Mouse (Mus musculus) 3134 (cell line): ENCODE data around the gene Yy1.

Experiments used
- DNase-seq: peaks from one replicate; pipeline ENCODE4 v3.0.0-alpha.2; 2011; ENCODE audit warnings: low spot score; ENCODE audit not compliant: insufficient read length; ENCODE audit errors: extremely low read depth

Yy1 gene

DNA sequence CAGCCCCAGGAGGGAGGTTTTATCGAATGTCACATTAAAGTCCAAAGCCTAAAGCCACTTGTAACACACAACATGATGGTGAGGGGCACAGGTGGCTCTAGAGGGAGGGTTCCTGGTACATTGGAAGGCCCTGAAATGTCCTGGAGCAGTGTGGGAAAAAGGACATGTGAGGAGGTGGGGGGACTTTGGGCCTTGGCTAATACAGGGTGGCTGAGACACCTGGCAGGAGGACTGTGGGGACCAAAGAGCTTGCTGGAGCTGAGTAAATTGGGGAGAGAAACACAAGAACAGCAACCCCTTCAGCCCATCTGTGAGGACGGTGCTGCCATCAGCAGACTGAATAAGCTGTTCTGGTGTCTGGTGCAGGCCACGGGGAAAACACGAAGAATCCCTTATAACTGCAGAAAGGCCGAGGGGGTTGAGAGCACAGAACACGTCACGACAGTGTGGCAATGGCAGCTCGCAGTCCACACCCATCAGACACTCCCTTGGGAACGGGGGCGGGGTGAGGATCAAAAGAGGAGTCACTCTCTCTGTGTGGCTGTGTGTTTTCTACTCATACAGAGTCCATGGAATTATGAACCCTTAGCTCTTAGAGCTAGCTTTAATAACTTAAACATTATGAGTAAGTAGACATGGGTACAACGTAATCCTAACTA is 24.4 kb upstream of the Yy1 start:
- DNase-seq, result peak; percentile 46

DNA sequence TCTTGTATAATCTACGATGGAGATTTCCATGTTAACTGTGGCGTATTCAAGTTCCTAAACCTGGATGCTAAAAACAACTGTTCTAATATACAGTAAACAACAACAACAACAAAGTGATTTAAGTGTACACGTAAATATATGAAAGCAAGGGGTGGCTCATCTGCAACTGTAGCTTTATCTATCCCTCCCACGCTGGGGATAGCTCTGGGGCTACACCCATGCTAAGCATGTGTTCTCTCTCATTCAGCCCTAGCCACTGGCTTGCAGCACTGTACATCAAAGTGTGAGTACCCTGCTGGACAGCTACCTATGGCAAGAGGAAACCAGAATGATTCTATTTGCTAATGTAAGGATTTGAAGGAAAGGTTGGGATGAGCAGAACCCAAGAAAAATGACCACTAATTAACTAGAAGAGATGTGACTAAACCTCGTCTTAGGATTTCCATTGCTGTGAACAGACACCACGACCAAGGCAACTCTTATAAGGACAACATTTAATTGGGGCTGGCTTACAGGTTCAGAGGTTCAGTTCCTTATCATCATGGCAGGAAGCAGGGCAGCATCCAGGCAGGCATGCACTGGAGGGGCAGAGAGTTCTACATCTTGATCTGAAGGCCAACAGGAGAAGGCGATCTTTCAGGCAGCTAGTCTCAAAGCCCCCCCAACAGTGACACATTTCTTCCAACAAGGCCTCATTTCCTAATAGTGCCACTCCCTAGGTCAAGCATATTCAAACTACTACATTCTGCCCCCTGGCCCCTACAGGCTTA is 12.5 kb upstream of the Yy1 start:
- DNase-seq, result no peak

DNA sequence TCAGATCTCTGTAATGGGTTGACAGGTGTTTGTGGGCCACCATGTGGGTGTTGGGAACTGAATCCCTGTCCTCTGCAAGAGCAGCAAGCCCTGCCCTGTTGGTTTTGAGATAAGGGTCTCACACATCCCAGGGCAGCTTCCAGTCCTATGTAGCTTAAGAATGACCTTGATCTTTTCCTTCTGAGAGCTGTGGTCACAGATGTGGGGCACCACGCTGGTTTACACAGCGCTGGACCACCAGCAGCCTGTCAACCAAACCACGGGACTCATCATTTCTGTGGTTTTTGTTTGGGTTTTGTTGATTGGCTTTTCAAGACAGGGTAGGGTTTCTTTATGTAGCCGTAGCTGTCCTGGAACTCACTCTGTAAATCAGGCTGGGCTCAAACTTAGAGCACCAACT is 7.6 kb upstream of the Yy1 start:
- no peak for DNase-seq

DNA sequence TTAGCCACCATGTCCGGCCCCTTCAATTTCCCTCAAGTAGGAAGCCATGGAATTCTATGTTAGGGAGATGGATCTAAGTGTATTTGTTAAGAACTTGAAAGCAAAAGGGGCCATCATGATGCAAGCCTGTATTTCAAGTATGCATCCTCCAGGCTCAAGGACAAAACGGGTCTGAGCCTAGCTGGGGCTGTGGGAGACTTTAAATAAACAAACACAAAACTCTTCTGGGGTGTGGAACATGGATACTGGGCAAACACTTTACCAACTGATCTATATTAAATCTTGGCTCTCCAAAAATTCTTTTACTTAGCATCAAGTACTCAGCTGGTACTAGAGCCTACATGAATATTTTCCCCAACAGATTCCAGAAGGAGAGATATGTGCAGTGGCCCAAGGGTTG is 5.4 kb upstream of the Yy1 start:
- no peak for DNase-seq

DNA sequence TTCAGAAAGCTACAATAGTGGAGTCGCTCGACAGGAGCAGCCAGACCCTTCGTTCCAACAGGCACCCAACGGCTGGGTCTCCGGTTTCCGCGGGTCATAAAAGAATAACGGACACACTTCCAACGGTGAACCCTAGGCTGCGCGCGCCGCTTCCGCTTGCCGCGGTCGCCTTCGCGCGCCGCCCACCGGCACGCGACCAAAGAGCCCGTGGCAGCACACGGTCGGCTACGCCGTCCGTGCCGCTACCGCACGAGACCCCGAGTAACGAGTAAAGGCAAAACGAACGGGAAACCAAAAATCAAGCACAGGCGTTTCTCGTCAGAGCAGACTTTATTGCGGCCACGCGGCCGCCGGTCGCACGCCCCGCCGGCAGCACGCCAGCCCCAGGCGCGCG is 624 bp upstream of the Yy1 start:
- DNase-seq, result peak; percentile 79

DNA sequence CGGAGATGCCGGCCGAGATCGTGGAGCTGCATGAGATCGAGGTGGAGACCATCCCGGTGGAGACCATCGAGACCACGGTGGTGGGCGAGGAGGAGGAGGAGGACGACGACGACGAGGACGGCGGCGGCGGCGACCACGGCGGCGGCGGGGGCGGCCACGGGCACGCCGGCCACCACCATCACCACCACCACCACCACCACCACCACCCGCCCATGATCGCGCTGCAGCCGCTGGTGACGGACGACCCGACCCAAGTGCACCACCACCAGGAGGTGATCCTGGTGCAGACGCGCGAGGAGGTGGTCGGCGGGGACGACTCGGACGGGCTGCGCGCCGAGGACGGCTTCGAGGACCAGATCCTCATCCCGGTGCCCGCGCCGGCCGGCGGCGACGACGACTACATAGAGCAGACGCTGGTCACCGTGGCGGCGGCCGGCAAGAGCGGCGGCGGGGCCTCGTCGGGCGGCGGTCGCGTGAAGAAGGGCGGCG is 724 bp downstream of the Yy1 start:
- peak; percentile 19 for DNase-seq

DNA sequence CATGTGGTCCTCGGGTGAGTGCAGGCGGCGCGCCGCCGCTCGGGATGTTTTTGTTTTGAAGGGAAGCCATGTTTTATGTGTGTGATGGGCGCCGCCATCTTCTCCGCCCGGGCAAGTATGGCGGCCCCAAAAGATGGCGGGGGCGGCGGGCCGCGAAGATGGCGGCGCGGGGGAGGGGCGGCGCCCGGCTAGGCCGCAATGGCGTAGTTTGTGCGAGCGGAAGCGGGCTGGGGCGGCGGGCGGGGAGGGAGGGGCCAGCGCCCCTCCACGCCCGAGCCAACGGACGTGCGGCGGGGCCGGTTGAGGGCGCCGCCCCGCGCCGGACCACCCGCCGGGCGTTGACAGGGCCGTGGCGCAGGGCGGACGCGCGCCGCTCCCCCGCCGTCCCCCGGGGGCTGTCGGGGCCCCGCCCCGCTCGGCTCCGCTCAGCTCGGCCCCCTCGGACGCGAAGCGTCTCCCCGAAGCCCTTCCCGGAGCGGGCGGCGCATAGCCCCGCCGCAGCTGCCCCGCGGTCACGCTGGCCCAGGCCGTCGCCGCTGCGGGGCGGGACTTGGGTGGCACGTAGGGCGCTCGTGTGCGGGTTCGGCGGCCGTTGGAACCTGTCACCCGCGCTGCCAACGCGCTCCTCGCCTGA is 1.4 kb downstream of the Yy1 start:
- DNase-seq, result peak; percentile 85

DNA sequence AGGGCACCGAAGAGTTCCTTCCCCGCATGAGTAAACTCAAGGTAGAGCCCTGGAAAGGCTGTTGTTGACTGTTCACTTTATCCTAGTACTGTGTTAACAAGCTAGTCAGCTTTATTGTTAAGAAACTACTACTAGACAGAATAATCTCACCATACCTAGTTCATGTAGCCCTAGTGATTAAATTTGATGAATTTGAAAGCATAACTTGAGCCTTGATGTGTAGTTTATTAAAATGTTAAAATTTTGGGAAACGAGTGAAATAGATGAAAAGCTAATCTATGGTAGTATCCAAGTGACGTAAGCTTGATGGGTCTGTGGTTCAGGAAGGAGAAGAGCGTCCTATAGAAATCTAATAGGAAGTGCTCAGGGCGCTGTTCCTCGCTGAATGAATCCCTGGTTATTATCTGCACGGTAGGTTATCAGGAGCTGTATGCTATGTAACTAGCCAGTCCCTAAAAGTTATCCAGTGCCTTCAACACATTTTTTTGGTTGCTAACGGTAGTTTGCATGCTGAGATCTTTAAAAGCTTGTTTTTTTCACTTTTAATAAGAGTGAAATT is 2.3 kb downstream of the Yy1 start:
- no peak for DNase-seq

DNA sequence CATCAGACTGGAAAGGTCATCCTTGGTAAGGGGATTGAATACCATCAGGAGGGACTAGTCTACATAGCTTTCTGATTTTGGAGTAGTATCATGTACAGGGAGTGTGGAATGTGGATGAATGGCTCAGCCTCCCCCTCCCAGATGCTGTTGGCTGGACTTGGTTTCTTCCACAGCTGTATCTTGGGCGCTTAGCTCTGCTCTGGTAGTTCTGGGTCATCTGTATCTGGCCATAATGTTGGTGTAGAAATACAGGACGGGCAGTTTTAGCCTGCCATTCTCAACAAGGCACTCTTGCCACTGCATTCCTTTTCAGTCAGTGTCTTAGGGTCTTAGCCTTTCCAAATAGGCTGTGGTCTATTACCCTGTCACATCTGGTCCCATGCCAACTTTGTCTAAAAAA is 8.8 kb downstream of the Yy1 start:
- DNase-seq, result no peak

DNA sequence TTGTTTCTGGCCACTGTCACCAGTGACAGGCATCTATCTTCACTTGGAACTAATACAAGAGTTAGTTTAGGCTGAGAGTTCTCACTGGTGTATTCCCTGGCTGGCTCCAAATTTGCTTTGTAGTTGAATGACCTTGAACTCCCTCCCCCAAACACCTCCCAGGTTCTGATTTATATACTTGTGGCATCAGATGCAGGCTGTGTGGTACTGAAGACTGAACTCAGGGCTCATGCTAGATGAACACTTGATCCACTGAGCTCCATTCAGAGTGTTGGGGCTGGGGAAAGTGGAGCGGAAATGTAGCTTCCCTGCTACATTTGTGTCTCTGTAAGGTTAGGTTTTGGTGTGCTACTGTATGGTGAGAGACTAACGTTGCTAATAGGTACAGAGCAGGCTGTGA is 11.6 kb downstream of the Yy1 start:
- no peak for DNase-seq

DNA sequence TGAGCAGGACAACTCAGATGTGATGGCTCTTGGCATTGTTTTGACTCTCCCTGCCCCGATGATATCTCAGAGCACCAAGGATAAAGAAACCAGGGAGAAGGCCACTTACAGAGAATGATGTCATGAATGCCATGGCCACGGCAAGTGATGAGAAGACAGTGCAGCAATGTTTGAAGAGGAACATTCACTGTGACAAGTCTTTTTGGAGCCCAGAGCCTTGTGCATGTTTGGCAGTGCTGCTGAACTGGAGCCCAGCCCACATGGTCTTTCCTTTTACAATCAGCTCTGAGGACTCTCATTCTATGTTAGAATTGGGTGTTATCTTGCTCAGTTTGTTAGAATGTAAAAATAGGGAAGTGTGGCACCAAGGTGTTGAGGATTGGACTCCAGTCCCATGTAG is 15.7 kb downstream of the Yy1 start:
- no peak for DNase-seq

DNA sequence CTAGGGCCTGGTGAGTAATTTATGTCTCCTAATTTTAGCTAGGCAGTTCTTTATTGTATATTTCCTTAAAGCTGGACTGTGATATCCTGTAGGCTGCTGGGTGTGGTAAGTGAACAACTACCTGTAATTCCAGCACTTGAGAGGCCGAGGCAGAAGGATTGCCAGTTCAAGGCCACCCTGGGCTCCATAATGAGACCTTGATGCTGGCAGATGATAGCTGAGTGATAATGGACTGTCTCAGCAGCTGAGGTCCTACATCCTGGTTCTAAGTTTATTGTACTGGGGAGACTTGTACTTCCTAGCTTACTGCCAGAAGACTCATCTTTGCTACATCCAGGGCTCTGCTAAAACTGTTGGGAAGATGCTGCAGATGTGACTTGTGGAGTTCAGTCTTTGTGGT is 17.0 kb downstream of the Yy1 start:
- DNase-seq, result no peak

DNA sequence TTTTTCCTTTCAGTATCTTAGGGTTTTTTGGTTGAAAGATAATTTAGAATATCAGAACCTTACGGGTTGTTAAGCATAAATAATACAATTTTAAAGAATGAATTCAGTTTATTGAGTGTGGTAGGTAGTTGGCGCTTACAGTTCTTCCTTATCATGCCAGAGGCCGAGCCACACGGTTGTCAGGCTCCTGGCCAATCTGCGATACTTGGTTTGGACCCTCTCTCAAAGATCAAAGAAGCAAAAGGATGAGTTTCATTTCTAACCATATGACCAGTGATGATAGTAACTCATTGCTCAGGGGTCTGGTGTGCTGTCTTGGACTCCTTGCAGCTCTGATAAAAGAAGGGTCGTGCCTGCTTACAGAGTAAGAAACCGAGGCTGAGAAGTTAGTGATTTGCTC is 17.5 kb downstream of the Yy1 start:
- no peak for DNase-seq

DNA sequence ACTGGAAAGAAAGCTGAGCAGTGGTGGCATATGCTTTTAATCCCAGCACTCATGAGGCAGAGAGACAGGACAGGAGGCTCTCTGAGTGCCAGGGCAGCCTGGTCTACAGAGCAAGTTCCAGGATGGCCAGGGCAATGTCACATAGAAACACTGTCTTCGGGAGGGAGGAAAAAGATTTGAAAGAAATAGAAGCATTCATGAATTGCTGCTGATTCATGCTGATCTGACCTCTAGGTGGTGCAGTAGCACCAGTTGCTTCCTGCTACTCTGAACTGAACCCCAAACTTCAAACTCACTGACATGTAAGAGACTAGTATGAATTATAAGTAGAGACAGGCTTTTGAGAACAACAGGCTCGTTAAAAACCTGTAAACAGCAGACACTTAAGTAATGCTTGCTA is 18.4 kb downstream of the Yy1 start:
- DNase-seq, result no peak

DNA sequence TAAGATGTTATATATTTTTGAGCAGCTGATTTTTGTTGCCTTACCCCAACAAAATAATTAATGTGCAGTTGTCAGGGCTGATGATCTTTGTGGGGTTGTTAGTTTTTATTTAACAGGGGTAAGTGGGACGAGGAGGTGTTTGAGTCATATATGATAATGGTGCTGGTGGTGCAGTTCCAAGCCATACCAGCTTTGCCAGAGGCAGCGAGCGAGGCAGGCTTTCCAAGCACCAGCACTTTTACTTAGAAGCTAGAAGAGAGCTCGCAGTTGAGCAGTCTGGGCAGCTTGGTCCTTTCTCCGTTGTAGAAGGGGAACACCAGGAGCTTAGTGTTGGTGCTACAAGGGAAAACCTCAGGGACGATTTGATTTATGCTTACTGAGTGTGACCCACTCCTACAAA is 19.7 kb downstream of the Yy1 start:
- DNase-seq, result no peak

DNA sequence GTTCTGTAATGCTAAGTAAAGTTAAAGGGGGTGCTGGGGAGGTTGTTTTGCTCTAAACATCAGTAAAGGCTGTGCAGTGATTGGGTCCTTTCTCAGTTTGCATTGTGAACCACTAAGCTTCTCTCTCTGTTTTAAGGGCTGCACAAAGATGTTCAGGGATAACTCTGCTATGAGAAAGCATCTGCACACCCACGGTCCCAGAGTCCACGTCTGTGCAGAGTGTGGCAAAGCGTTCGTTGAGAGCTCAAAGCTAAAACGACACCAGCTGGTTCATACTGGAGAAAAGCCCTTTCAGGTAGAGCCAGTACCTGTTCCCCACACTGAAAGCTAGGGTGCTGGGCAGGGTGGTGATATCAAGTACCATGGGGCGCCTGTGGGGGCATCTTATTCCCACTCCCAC is 21.7 kb downstream of the Yy1 start:
- no peak for DNase-seq

DNA sequence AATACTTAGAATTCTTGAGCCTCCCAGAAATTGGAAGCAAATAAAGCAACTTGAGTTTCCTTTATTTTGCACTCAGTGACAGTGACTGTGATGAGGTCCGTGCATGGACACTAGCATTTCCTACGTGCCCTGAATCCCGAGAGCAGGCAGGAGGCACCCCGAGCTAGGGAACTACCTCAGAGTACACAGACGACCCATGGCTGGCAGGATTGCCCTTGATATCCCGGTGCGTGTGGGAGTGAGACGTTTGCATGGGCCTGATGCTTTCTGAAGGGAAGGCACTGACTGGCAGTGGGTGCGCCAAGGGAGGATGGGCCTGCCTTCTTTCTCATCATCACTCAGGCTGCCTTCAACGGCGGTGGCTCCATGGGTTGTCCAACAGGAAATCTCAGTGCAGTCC is 23.8 kb downstream of the Yy1 start:
- DNase-seq, result no peak

DNA sequence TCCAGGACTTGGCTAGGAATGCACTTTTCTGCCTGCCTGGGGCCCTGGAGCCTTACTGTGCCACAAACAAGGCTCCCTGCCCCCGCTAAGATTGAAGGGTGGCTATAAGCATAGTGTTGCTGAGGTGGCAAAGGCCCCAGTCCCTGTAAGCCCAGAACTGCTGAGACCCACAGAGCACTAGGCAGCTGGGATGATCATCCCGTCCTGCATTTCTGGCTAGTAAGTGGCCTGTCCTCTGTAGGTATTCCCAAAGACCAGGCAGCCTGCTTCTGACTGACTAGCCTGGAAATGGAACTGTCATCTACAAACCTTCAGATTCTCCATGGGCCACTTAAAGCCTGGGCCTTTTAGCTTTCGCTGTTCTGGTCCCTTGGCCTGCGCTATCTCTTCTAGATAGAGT is 27.7 kb downstream of the Yy1 start:
- no peak for DNase-seq

DNA sequence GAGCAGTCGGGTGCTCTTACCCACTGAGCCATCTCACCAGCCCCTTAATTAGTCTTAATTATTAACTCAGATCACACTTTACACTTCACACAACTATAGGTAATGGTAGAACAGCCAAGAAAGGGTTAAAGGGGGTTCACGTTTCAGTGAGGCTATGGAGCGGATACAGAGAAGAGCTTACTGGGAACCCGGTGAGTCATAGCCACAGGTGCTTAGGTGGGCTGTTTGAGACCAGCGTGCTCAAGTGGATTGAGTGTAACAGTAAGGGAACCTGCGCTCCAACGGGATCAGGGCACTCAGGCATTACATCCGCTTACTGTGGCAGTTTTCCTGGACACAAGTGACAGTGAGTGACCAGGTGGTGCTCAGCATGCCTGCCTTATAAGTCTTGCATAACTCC is 30.3 kb downstream of the Yy1 start:
- DNase-seq, result no peak

DNA sequence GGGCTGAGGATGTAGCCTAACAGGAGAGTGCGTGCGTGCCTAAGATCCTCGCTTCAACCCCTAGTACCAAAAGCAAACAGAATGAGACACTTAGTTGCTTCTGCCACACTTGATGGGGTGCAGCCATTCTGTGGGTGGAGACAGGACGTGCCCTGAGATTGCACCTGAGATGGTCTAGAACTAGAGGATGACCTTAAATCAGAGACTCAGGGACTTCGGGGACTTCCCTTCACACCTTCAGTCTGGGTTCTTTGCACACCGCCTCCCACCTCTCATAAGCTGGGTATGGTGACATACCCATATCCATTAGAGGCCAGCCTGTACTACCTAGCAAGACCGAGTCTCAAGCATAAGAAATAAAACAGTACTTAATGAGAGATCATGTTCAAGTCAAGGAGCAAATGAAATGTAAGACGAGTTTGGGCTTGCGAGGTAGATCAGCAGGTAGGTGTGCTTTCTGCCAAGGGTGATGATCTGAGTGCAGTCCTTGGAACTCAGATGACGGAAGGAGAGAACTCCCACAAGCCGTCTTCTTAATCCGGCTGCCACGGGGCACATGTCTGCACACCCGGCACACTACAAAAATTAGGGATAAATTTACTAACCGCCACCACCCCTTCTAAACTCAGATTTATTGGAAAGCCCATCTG is 31.6 kb downstream of the Yy1 start:
- DNase-seq, result no peak

DNA sequence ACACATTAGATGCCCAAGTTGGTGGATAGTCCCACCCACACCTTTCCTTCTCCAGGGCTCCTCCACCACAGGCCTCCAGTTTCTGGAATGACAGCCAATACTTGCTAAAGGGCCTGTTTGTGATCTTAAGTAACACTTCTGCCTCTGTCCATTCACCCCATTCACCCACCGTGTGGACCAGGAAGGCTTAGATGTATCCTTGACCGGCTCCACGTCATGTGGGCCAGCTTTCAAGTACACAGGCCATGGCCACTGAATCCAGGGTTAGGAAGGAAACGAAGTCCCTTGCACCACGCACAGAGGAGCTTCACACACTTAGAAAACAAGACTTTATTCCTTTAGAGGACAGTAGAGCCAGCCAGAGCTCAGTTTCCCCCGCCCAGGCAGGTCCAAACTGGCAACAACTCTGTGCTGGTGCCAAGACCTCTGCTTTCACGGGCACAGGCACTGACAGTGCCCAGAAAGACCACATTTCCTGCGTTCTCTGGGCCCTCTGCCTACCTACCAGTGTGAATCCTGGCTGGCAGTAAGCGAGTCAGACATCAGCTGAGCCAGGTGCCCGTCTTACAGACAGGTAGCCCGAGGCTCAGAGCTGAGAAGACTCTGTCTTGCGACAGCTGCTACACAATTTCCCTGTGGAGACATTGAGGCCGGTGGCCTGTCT is 32.9 kb downstream of the Yy1 start:
- DNase-seq, result no peak
